Mouse (Mus musculus) spleen, adult 2 months (tissue): Measurements from ENCODE around the gene Il12rb2.

ENCODE experiments used
- CTCF ChIP-seq: fragments of 200-500 bp; IDR thresholded peaks from 2 replicates; pipeline ENCODE4 v1.5.1; 2011; ENCODE audit warnings: mild to moderate bottlenecking, inconsistent platforms; ENCODE audit not compliant: insufficient read depth, insufficient read length, insufficient replicate concordance; ENCODE audit errors: extremely low read depth
- POLR2A ChIP-seq: fragments of 200-500 bp; IDR thresholded peaks from 2 replicates; pipeline ENCODE4 v1.6.1; 2011; ENCODE audit warnings: low read depth, low read length, inconsistent platforms

GRCm38 (mm10) chr6:67416557-67416956, 40.6 kb upstream of the Il12rb2 start:
- TF ChIP-seq POLR2A (no peak), CTCF (no peak)
